Mouse (Mus musculus): ENCODE measurements around the gene Gas7.

Gene Gas7

GRCm38 (mm10) chr11:67489647-67490175 is 34.5 kb downstream of the Gas7 start:
- DNase-seq, result no peak

DNA sequence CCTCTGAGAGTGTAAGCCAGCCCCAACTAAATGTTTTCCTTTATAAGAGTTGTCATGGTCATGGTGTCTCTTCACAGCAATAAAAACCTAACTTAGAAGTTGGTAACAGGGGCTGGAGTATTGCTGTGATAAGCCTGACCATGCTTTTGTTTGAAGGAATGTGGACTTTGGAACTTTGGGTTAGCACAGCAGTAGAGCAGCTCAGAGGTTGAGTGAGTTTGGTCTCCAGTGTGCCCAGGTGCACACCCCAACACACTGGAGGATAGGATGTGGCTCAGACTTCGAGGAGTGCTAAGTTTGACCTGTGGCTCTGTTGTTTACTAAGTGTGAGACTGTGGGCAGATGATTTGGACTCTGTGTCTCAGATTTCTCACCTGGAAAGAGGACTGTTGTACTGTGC is 41.6 kb downstream of the Gas7 start:
- DNase-seq, result no peak

DNA sequence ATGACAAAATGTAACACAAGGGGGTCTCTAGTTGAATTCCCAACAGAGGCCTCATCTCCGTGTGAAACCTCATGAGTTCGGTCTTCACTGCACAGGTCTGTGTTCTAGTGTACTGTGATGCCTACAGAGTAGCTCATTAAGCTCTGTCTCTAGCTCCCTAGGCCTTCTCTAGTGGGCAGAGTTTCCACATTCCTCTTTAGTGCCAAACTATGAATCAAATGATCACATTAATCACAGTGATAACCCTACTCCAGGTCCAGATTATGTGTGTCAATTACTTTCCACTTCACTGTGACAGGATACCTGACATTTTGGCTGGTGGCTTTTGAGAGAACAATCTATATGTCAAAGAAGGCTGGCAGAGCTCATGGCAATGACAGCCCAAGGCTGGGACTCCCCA is 44.9 kb downstream of the Gas7 start:
- DNase-seq, result no peak

DNA sequence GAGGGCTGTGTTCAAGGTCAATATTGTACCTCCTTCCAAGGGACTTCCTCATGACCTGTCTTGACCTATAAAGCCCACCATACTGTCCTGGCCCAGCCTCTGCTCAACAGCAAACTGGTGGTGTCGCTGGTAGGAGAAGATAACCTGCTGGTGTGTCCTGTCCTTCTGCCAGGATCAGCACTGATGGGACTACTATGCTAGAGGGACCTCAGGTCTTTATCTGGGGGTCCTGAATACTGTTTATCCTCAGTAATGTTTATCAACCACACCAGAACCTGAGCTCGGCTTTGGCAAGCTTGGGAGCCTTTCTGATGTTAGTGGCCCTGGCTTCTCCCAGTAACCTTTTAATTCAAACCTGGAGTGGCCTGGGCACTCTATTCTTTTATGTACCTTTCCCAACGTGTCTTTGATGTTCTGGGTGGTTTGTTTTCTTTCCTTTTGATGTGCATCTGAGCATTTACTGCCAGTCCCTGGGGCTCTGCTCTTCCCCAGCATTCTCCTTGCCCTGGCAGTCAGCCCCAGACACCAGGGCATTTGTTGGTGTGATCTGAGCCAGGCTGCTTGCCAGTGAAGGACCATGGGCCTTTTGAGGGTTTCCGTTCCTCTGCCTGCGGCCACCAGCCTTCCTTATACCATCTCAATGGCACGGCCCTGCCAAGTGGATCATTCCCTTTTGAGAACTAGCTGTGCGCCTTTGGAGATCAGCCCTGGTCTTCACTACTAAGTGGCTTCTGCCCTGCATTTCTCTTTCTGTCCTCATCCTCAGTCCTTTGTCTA is 46.4 kb downstream of the Gas7 start:
- no peak for DNase-seq

DNA sequence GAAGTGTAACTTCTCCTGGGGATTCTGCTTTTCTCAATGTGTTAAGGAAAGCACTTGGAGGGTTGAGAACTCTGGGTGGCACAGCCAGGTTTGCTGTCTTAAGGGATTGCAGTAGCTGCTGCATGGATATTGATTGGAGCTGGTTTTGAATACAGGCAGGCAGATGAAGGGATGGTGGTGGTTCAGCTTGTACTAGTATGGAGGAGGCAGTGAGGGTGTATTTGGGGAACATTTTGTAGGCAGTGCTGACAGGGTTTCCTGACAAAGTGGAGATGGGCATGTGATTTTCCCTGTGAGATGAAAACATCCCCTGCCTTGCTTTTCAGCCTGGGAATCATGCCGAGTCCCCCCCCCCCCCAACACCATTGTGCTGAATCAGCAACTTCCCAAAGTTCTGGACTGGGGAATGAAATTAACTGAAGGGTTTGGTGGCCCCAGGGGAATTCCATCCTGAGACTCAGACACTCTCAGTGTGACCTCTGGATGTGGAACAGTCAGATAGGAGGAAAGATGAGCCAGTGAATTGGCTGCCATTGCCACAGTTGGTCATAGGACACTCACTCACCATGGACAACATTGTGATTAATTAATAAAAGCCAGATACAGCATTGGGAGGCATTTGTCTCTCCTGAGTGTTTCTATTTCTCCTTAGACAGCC is 54.1 kb downstream of the Gas7 start:
- no peak for DNase-seq

GRCm38 (mm10) chr11:67510831-67511230 is 55.6 kb downstream of the Gas7 start:
- no peak for DNase-seq

DNA sequence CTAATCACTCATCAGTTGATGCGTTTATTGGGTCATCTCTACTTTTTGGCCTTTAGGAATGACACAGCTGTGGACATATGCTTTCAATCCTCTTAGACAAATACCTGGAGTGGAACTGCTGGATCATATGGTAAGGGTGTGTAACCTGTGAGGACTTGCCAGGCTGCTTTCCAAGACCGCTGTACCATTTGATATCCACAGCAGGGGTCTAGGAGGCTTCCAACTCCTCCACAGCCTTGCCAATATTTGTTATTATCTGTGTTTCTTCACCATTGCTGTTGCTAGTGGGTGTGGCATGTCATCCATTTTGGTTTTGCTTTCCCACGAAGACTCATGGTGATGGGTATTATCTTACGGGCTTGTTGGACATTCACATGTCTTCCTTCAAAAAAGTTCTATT is 57.8 kb downstream of the Gas7 start:
- no peak for DNase-seq

- DNase-seq, result no peak
Measured at GRCm38 (mm10) chr11:67514401-67514800, 59.2 kb downstream of the Gas7 start.

DNA sequence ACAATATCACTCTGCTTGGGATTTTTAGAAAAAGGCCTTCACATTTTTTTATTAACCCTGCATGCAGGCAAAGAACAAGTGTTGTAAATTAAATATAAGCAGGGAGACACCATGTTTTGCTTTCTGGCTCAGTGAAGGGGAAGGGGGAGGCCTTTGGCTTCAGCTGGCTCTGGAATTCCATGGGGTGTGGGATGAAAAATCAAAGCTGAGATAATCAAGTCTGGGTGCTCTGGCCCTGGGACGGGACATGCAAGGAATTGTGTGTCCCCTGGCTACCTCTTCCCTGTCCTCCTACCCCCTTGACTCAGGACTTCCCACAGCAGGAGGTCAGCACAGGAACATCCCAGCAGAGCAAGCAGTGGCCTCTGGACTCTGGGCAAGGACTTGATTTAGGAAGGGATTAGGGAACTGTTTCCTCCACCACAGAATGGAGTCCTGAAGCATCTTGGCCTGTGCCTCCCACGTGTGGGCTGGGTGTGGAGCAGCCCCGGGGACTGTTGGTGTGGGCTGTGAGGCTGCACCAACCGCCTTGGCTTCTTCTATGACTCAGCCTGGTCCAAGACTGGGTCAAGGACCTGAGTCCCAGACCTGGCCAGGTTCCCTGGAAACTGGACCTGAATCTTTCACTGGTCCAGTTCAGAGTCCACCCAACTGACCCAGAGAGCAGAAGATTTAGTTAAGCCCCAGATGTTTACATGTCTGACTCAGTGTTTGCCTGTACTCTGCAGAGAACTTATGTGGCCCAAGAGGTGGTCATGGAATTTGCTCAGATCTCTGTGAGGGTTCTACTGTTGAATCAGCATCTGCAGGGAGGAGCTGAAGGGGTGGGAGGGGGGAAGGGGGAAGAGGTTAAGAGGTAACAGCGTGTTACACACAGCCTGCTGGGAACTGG is 60.0 kb downstream of the Gas7 start:
- peak; percentile 71 to 77 for DNase-seq

- no peak for DNase-seq
Measured at GRCm38 (mm10) chr11:67515912-67516305, 60.7 kb downstream of the Gas7 start.

- DNase-seq, result no peak
Measured at GRCm38 (mm10) chr11:67517748-67518147, 62.5 kb downstream of the Gas7 start.

- DNase-seq, result no peak
Measured at GRCm38 (mm10) chr11:67518985-67519384, 63.7 kb downstream of the Gas7 start.

- no peak for DNase-seq
Measured at GRCm38 (mm10) chr11:67522671-67523070, 67.4 kb downstream of the Gas7 start.

GRCm38 (mm10) chr11:67523806-67524205 is 68.6 kb downstream of the Gas7 start:
- peak; percentile 53 to 62 for DNase-seq

GRCm38 (mm10) chr11:67524731-67525130 is 69.5 kb downstream of the Gas7 start:
- DNase-seq, result no peak

DNA sequence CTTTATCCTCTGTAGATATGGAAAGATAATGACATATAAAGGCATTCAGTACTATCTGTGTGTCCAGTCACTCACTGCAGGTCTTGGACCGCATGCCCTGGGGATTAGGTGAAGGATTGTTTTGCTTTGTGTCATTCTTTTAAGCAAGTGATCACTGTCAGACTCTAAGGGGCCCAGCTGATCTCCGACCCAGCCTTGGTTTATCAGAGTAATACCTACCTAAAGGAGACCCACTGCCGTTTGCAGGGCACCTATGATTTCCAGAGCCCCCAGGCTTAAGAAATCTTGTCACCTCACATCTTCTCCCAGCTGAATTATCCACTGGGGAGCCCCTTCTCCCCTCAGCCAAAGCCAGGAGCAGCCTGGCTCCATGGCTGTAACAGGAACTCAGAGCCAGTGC is 70.6 kb downstream of the Gas7 start:
- DNase-seq, result no peak

DNA sequence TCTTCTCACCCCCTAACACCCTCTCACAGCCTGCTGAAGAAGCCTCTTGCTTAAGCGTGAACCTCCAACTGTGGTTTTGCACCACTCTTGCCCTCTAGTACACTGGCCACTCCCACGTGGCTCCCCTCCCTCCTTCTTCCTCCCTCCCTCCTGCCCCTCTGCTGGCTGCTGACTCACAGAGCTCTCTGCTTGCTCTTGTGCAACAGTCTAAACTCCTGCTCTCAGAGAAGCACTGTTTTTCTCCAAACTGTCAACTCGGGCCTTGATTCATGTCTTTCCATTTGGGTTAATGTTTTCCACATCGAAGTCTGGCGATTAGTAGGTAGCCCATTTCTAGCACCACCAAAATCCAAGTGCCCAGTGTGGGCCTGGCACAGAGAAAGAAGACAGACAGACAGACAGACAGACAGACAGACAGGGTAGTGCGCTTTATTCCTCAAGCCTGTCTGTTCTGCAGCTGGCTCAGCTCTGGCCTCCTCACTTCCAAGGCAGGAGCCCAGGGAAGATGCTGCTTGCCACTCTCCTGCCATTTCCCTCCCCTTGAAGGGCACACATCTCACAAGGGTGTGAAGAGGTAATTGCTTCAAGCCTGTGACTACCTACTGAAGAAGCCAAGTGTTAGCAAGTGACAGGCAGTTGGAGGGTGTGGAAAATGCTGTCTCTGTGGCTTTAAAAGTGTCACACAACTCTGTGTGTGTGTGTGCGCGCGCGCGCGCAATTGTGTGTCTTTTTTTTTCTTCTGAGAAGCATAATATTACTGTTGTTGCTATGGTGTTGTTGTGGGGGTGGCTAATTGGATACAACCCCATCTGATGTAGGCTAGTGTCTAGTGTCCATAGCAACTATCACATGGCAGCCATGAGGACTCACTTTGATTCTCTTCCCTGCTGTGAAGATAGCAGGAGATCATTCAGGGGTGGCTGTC is 71.6 kb downstream of the Gas7 start:
- DNase-seq, result peak; percentile 82 to 87

- no peak for DNase-seq
Measured at GRCm38 (mm10) chr11:67531286-67531685, 76.0 kb downstream of the Gas7 start.

GRCm38 (mm10) chr11:67531926-67532565 is 76.8 kb downstream of the Gas7 start:
- DNase-seq, result no peak

DNA sequence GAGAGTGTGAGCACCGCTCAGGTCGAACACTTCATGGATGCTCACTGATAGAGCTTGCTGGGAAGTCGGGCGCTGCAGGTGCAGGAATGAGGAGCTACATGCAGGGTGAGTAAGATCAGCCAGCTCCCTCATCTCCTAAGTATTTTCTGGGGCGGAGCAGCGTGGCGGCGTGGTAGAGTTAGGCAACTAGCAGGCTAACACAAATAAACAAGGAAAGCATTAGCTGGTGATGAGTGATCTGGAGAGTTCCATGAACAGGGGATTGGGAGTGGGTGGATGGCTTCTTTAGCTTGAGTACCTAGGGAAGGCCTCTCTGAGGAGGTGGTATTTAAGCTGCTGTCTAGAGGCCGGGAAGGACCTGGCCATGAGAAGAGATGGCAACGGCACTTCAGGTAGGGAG is 77.5 kb downstream of the Gas7 start:
- DNase-seq, result peak; percentile 45 to 61

DNA sequence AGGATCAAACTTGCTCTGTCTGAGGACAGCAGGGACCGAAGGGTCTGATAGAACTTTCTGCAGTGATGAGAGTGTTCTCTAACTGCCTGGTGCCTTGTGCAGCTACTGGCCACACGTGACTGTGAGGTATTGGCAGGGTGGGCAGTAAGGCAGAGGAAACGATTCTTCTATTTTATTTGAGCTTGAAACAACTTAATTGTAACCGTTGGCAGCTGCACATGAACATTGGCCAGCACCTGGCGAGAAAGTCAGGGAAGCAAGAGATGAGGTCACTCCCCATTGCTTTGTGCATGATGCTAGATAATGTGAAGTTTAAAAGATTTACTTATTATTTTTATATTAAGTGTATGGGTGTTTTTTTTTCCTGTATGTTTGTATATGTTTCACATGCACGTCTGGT is 77.9 kb downstream of the Gas7 start:
- no peak for DNase-seq

- DNase-seq, result no peak
Measured at GRCm38 (mm10) chr11:67535703-67536102, 80.5 kb downstream of the Gas7 start.

Data from lung, adult 18-20 months (tissue).